Mouse (Mus musculus) myocyte (in vitro differentiated cells): ENCODE results near the gene Tnfrsf18.

Experiments used
- E2F4 ChIP-seq: IDR thresholded peaks from one replicate; pipeline ENCODE4 v1.6.1; 2011; ENCODE audit warnings: mild to moderate bottlenecking, control low read depth, moderate library complexity; ENCODE audit not compliant: insufficient read depth
- MAX ChIP-seq: IDR thresholded peaks from one replicate; pipeline ENCODE4 v1.6.1; 2011; ENCODE audit warnings: low read depth, mild to moderate bottlenecking, control low read depth
- MYOG ChIP-seq, 3 experiments: IDR thresholded peaks; one replicate each; pipeline ENCODE4 v1.6.1; 2011; ENCODE audit warnings: control low read depth in 2 of 3, low read depth in 2 of 3, mild to moderate bottlenecking in 2 of 3; ENCODE audit not compliant: insufficient read length in 2 of 3, control insufficient read depth in 1 of 3, insufficient read depth in 1 of 3
- POLR2A ChIP-seq: IDR thresholded peaks from one replicate; pipeline ENCODE4 v1.6.1; 2011; ENCODE audit warnings: low read depth, mild to moderate bottlenecking, control low read depth, moderate library complexity; ENCODE audit not compliant: insufficient read length
- POLR2AphosphoS2 ChIP-seq: IDR thresholded peaks from one replicate; pipeline ENCODE4 v1.6.1; 2011; ENCODE audit warnings: low read depth, control low read depth; ENCODE audit not compliant: insufficient read length
- USF1 ChIP-seq: IDR thresholded peaks from one replicate; pipeline ENCODE4 v1.6.1; 2011; ENCODE audit warnings: low read depth, mild to moderate bottlenecking, control low read depth, moderate library complexity

DNA sequence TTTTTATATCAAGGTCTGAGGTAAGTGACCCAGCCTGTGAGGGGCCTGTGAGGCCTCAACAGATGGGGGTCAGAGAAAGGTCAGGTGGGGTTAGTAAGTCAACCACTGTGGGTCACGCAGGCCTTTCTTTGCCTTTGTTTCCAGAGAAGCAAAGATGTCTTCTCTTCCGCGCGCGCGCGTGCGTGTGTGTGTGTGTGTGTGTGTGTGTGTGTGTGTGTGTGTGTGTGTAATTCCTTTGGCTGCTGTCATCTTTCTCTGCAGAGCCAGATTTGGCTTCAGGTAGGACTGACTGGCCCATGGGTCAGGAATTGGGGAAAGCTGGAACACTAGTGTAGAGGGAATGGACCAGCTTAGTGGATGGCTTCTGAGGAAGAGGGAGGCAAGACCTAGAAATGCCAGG, 43.7 kb downstream of the Tnfrsf18 start:
- TF ChIP-seq POLR2AphosphoS2: no peak
- TF ChIP-seq POLR2A: no peak
- TF ChIP-seq E2F4: no peak
- TF ChIP-seq USF1: no peak
- TF ChIP-seq MYOG (IDR thresholded peaks at IDR 0.05; ENCODE audit: control insufficient read depth in 1 of 3, insufficient read depth in 1 of 3, insufficient read length in 2 of 3, low read depth in 2 of 3): no peak
- no peak for TF ChIP-seq MAX
